Mouse (Mus musculus) myocyte (in vitro differentiated cells): ENCODE measurements around the gene Mad1l1. TPM values are rescaled to one million over a fixed set of nuclear protein-coding genes. Genes with fewer than 3 reads are reported as not detected.

Experiments used
- H3K27me3 ChIP-seq: one replicate; pipeline ENCODE4 v1.6.1; 2011; ENCODE audit not compliant: control insufficient read depth, insufficient read depth, insufficient read length
- H3K36me3 ChIP-seq: one replicate; pipeline ENCODE4 v1.6.1; 2011; ENCODE audit not compliant: control insufficient read depth, insufficient read depth
- H3K4me2 ChIP-seq: one replicate; pipeline ENCODE4 v1.6.1; 2011; ENCODE audit warnings: low read depth, control low read depth
- H3K4me3 ChIP-seq: one replicate; pipeline ENCODE4 v1.5.1; 2011; ENCODE audit warnings: mild to moderate bottlenecking, control low read depth, moderate library complexity
- H3K79me2 ChIP-seq: one replicate; pipeline ENCODE4 v1.6.1; 2011; ENCODE audit not compliant: control insufficient read depth, insufficient read depth
- H3ac ChIP-seq: one replicate; pipeline ENCODE4 v1.6.1; 2011; ENCODE audit not compliant: control insufficient read depth, insufficient read length
- CEBPB ChIP-seq: IDR thresholded peaks from 2 replicates; pipeline ENCODE4 v1.6.1; 2011; ENCODE audit warnings: mild to moderate bottlenecking, moderate library complexity; ENCODE audit not compliant: poor library complexity, insufficient read depth, severe bottlenecking
- E2F4 ChIP-seq: IDR thresholded peaks from one replicate; pipeline ENCODE4 v1.6.1; 2011; ENCODE audit warnings: mild to moderate bottlenecking, control low read depth, moderate library complexity; ENCODE audit not compliant: insufficient read depth
- MAX ChIP-seq: IDR thresholded peaks from one replicate; pipeline ENCODE4 v1.6.1; 2011; ENCODE audit warnings: low read depth, mild to moderate bottlenecking, control low read depth
- MYOD1 ChIP-seq, 3 experiments: IDR thresholded peaks; one replicate each; pipeline ENCODE4 v1.6.1; 2011; ENCODE audit warnings: control low read depth in 2 of 3, low read depth in 2 of 3, mild to moderate bottlenecking in 2 of 3, moderate library complexity in 1 of 3; ENCODE audit not compliant: insufficient read length in 2 of 3, control insufficient read depth in 1 of 3
- MYOG ChIP-seq, 3 experiments: IDR thresholded peaks; one replicate each; pipeline ENCODE4 v1.6.1; 2011; ENCODE audit warnings: control low read depth in 2 of 3, low read depth in 2 of 3, mild to moderate bottlenecking in 2 of 3; ENCODE audit not compliant: insufficient read length in 2 of 3, control insufficient read depth in 1 of 3, insufficient read depth in 1 of 3
- POLR2A ChIP-seq: IDR thresholded peaks from one replicate; pipeline ENCODE4 v1.6.1; 2011; ENCODE audit warnings: low read depth, mild to moderate bottlenecking, control low read depth, moderate library complexity; ENCODE audit not compliant: insufficient read length
- POLR2AphosphoS2 ChIP-seq: IDR thresholded peaks from one replicate; pipeline ENCODE4 v1.6.1; 2011; ENCODE audit warnings: low read depth, control low read depth; ENCODE audit not compliant: insufficient read length
- REST ChIP-seq: IDR thresholded peaks from one replicate; pipeline ENCODE4 v1.6.1; 2011; ENCODE audit warnings: mild to moderate bottlenecking, control low read depth, moderate library complexity; ENCODE audit not compliant: insufficient read depth, insufficient read length
- SRF ChIP-seq: IDR thresholded peaks from one replicate; pipeline ENCODE4 v1.6.1; 2011; ENCODE audit warnings: low read depth; ENCODE audit not compliant: control insufficient read depth, insufficient read length
- TCF12 ChIP-seq: IDR thresholded peaks from one replicate; pipeline ENCODE4 v1.6.1; 2011; ENCODE audit warnings: mild to moderate bottlenecking, control low read depth; ENCODE audit not compliant: poor library complexity, insufficient read depth, severe bottlenecking
- TCF3 ChIP-seq: IDR thresholded peaks from one replicate; pipeline ENCODE4 v1.6.1; 2011; ENCODE audit warnings: low read depth, control low read depth; ENCODE audit not compliant: insufficient read length
- USF1 ChIP-seq: IDR thresholded peaks from one replicate; pipeline ENCODE4 v1.6.1; 2011; ENCODE audit warnings: low read depth, mild to moderate bottlenecking, control low read depth, moderate library complexity
- polyA plus RNA-seq: library from polyadenylated mRNA; unstranded; fragments of >200 nt; fragmentation: generic; extraction: Trizol; gene quantifications from one replicate; pipeline ENCODE4 v1.2.1, GENCODE M21; 2012; ENCODE audit warnings: missing spikeins

Mad1l1 gene
- polyA plus RNA-seq, 1 experiment, result 35.6 TPM

DNA sequence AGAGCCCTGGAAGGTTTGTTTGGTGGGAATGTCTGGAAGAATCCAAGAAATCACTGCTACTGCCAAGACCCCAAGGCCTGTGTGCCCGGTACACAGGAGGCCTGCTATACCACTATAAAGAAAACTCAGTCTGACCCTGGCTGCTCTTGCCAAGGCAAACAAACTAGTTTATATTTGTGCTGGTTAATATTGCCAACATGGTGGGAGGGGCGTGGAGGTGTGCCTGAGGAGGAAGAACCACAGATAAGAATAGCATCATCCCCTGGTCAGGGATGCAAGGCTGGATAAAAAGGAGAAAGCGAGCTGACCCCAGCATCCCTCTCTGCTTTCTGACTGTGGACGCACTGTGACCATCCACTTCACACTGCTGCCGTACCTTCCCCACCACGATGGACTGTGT, 31.0 kb upstream of the Mad1l1 start:
- Histone ChIP-seq H3K36me3 (peaks cover 18% of the 10 kb centered on the region), H3ac (no peak overlapping the region), H3K4me2 (no peak overlapping the region), H3K4me3 (no peak overlapping the region), H3K27me3 (no peaks in the 10 kb centered on the region), H3K79me2 (no peaks in the 10 kb centered on the region)
- no peak for TF ChIP-seq MYOD1 (IDR thresholded peaks at IDR 0.05; ENCODE audit: control insufficient read depth in 1 of 3, insufficient read length in 2 of 3, low read depth in 2 of 3)
- no peak for TF ChIP-seq REST
- no peak for TF ChIP-seq POLR2AphosphoS2
- no peak for TF ChIP-seq USF1
- TF ChIP-seq POLR2A, result no peak
- no peak for TF ChIP-seq MAX
- no peak for TF ChIP-seq TCF3
- no peak for TF ChIP-seq SRF
- no peak for TF ChIP-seq MYOG (IDR thresholded peaks at IDR 0.05; ENCODE audit: control insufficient read depth in 1 of 3, insufficient read depth in 1 of 3, insufficient read length in 2 of 3, low read depth in 2 of 3)
- TF ChIP-seq E2F4, result no peak
- TF ChIP-seq TCF12, result no peak
- TF ChIP-seq CEBPB, result no peak

DNA sequence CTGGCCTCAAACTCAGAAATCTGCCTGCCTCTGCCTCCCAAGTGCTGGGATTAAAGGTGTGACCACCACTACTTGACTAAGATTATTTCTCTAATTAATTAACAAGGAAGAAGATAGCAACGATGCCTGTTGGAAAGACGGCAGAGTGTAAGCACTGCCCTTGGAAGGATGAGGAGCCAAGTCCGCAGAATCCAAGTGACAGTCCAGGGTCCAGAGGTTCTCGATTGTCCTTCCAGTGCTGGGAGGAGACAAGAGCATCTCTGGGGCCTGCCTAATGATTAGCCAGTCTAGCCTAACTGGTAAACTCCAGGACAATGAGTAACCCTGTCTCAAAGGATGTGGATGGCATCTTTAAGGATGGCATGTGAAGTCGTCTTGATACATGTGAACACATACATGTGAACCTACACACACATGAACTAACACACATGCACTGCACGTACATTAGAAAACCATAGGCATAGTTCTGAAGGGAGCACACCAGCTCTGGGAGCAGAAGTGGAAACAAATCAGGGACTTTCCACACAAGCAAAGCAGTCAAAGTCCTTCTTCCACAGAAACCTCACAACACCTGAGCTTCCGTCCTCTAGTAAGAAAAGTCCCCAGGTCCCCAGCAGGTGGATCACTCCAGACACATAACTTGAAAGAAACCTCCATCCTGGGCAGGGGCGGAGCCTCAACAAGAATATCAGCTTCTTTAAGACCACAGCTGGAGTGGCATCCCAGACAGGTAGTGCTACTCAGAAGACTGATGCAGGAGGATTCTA, 29.6 kb upstream of the Mad1l1 start:
- Histone ChIP-seq H3K4me3 (no peak overlapping the region), H3K36me3 (peaks cover 18% of the 10 kb centered on the region), H3K4me2 (no peak overlapping the region), H3ac (no peak overlapping the region), H3K79me2 (no peaks in the 10 kb centered on the region), H3K27me3 (no peaks in the 10 kb centered on the region)
- TF ChIP-seq MYOG (IDR thresholded peaks at IDR 0.05; ENCODE audit: control insufficient read depth in 1 of 3, insufficient read depth in 1 of 3, insufficient read length in 2 of 3, low read depth in 2 of 3), result no peak
- TF ChIP-seq REST, result no peak
- TF ChIP-seq POLR2A, result no peak
- no peak for TF ChIP-seq POLR2AphosphoS2
- no peak for TF ChIP-seq TCF12
- TF ChIP-seq E2F4, result no peak
- TF ChIP-seq MAX, result no peak
- no peak for TF ChIP-seq TCF3
- TF ChIP-seq SRF, result no peak
- no peak for TF ChIP-seq MYOD1 (IDR thresholded peaks at IDR 0.05; ENCODE audit: control insufficient read depth in 1 of 3, insufficient read length in 2 of 3, low read depth in 2 of 3)
- no peak for TF ChIP-seq CEBPB
- no peak for TF ChIP-seq USF1

DNA sequence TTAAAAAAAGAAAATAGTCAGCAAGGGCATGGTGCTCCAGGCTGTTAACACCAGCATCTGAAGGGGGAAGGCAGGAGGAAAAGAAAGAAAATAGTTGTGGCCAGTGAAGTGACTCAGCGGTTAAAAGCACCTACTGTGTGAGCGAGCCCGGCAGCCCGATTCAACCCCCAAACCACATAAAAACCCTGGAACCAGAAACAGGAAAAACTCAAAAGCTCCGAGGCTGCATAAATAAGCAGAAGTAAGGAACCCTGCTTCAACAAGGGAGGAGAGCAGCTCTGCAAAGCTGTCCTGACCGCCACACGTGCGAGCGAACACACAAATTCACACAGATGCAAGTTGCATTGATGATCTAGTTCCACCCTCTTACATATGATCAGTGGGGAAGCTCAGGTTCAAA, 28.5 kb upstream of the Mad1l1 start:
- H3K36me3 ChIP-seq, result peaks cover 14% of the 10 kb centered on the region
- no peaks in the 10 kb centered on the region for H3K27me3 ChIP-seq
- TF ChIP-seq USF1 (no peak), TCF12 (no peak), CEBPB (no peak), POLR2A (no peak), REST (no peak), POLR2AphosphoS2 (no peak), E2F4 (no peak), SRF (no peak), TCF3 (no peak), MYOD1 (IDR thresholded peaks at IDR 0.05; ENCODE audit: control insufficient read depth in 1 of 3, insufficient read length in 2 of 3, low read depth in 2 of 3) (no peak), MYOG (IDR thresholded peaks at IDR 0.05; ENCODE audit: control insufficient read depth in 1 of 3, insufficient read depth in 1 of 3, insufficient read length in 2 of 3, low read depth in 2 of 3) (no peak), MAX (no peak)
- H3ac ChIP-seq, result no peak overlapping the region
- no peak overlapping the region for H3K4me3 ChIP-seq
- no peak overlapping the region for H3K4me2 ChIP-seq
- no peaks in the 10 kb centered on the region for H3K79me2 ChIP-seq

DNA sequence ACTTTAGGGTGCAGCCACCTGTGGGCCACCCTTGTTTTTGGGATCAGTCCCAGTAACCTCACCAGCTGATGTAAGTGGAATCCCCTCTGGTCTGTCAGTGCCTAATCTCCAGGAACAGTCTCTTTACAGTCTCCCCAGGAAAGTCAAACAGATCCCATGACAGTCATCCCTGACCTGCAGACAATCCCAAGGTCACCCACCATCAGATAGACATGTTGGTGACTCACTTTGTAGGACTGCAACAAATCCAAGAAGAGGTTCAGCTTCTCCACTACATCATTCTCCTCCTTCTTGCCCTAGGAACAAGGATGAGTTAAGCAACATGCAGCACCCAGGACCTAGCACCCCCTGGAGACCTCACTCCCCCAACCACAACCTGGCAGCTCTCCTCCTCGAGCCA, 24.7 kb upstream of the Mad1l1 start:
- no peak for TF ChIP-seq TCF3
- no peak for TF ChIP-seq SRF
- TF ChIP-seq POLR2A, result no peak
- TF ChIP-seq E2F4, result no peak
- no peak for TF ChIP-seq USF1
- TF ChIP-seq MYOD1 (IDR thresholded peaks at IDR 0.05; ENCODE audit: control insufficient read depth in 1 of 3, insufficient read length in 2 of 3, low read depth in 2 of 3), result no peak
- no peak for TF ChIP-seq MYOG (IDR thresholded peaks at IDR 0.05; ENCODE audit: control insufficient read depth in 1 of 3, insufficient read depth in 1 of 3, insufficient read length in 2 of 3, low read depth in 2 of 3)
- no peak for TF ChIP-seq REST
- Histone ChIP-seq H3K4me3 (no peak overlapping the region), H3K79me2 (no peaks in the 10 kb centered on the region), H3ac (no peak overlapping the region), H3K4me2 (no peak overlapping the region), H3K27me3 (no peaks in the 10 kb centered on the region), H3K36me3 (peaks cover 4% of the 10 kb centered on the region)

DNA sequence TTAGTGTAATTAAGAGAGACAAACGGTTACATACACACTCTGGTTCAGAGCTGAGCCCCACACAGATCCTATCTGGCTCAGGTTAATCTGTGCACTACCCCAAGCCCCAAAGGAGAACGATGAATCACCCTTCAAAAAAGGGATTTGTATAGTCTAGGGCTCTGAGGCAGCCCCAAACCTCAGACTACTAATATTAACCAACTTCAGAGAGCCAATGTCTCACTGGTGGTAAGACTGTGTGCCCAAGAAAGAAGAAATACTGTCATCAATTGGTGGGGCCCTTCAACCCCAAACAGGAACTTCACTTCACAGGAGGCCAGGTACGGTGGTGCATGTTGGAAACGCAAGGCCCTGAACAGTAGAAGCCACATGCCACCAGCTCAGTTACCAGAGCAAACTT, 23.9 kb upstream of the Mad1l1 start:
- Histone ChIP-seq H3K36me3 (peaks cover 4% of the 10 kb centered on the region), H3K79me2 (no peaks in the 10 kb centered on the region), H3K4me2 (no peak overlapping the region), H3ac (no peak overlapping the region), H3K4me3 (no peak overlapping the region), H3K27me3 (no peaks in the 10 kb centered on the region)
- TF ChIP-seq MYOG (IDR thresholded peaks at IDR 0.05; ENCODE audit: control insufficient read depth in 1 of 3, insufficient read depth in 1 of 3, insufficient read length in 2 of 3, low read depth in 2 of 3), result no peak
- no peak for TF ChIP-seq TCF12
- TF ChIP-seq MYOD1 (IDR thresholded peaks at IDR 0.05; ENCODE audit: control insufficient read depth in 1 of 3, insufficient read length in 2 of 3, low read depth in 2 of 3), result no peak
- TF ChIP-seq POLR2AphosphoS2, result no peak
- no peak for TF ChIP-seq CEBPB
- no peak for TF ChIP-seq TCF3
- no peak for TF ChIP-seq USF1
- TF ChIP-seq POLR2A, result no peak
